Mouse (Mus musculus) frontal cortex, postnatal 25 days (tissue): ENCODE results near the gene Siglece.
"Not testable (repeated sequence)": the region's sequence is repeated elsewhere in the genome, so short reads cannot be mapped to it uniquely, and the experiment has no call there.

Source experiments
- DNase-seq, 2 experiments: peaks; one replicate each; pipeline ENCODE4 v3.0.0; 2022; ENCODE audit warnings: low spot score in 2 of 2

The Siglece gene

GRCm38 (mm10) chr7:43660002-43660401 lies at the start of gene Siglece:
TSS of gene Siglece (minus strand) at chr7:43660161.
- no peak for DNase-seq

- DNase-seq = no peak
Observed at GRCm38 (mm10) chr7:43690118-43690517, 30.2 kb upstream of the Siglece start, which contains the start of gene Klk14. TSS of gene Klk14 (plus strand) at chr7:43690418.

DNA sequence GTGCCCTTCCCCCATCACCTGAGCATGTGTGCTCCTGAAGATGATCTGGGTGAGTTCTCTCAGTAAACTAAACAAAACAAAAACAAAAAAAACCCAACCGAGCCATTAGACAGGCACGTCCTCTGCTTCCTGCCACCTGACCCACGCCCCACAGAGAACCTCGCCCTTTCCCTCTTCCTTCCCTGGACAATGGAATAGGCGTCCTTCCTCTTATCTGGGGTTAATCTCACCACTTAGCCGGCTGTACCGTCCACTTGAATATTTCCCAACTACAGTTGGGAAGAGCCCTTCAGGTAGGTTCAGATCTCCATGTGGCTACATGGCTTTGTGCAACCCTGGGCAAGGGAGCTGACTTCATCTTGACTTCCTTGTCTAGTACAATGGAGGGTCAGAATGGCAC lies 25.1 kb upstream of the Siglece start:
- DNase-seq = no peak

GRCm38 (mm10) chr7:43682511-43682910 lies 22.6 kb upstream of the Siglece start:
- not testable (repeated sequence) for DNase-seq

- DNase-seq = peak; percentile 50 to 65
Observed at GRCm38 (mm10) chr7:43680960-43681359, 21.0 kb upstream of the Siglece start.

DNA sequence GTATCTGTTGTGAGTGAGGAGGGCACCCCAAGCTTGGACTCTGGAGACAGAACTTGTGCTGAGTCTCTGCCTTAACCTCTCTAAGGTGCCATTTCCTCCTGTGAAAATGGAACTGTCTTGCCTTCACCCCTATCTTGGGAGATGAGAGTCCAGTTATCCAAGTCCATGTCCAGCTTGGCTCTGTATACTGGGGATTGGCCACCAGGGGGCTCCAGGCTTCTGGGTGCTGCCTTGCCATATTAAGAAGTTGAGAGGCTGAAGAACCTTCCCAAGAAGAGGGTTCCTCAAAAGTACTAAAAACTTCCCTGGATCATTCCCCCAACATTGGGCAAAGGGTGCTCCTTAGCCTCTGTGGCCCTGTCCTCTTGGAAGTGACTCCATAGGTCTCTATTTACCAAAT lies 18.6 kb upstream of the Siglece start:
- DNase-seq = peak; percentile 23 to 37

GRCm38 (mm10) chr7:43675091-43675490 lies 15.1 kb upstream of the Siglece start:
- DNase-seq = no peak

GRCm38 (mm10) chr7:43672581-43673260 lies 12.8 kb upstream of the Siglece start:
- no peak for DNase-seq

DNA sequence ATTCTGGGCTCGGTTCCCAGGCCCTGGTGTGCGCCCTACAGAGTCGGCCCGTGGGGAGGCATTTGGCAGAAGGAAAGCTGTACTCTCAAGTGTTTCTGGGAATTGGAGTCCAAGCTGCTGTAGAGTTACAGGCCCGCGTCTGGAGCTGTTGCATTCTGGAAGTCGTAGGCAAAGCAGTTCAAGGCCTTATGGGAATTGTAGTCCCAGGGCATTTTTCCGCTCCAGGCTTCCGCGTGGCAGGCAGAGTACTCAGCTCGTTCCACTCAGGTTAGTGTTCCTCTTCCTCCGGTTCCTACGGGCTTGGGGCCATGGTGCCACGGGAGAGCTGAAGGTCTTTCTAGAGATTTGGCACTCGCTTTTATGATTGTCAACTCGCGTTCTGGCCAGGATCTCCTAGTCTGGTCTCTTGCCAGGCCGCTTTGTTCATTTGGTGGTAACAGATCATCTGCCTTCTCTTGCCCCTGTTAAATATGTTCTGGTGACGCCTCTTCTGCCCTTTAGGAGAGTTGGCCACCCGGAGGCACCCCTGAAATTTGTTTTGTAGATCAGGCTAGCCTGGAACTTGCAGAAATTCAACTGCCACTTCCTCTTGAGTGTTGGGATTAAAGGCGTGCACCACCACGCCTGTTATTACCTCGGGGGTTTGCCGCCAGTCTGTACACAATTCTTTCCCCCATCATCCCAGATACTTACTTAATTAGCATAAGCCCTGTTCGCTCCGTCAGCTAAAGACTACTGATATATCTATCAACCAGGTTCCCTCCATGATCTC lies 12.0 kb upstream of the Siglece start, which contains the start of gene Ctu1:
Gene Ctu1, plus strand, starts transcription at position 208 of the 772 bp plus-strand sequence.
- DNase-seq = peak; percentile 80 to 88

- no peak for DNase-seq
Observed at GRCm38 (mm10) chr7:43671064-43671808, 11.3 kb upstream of the Siglece start.

DNA sequence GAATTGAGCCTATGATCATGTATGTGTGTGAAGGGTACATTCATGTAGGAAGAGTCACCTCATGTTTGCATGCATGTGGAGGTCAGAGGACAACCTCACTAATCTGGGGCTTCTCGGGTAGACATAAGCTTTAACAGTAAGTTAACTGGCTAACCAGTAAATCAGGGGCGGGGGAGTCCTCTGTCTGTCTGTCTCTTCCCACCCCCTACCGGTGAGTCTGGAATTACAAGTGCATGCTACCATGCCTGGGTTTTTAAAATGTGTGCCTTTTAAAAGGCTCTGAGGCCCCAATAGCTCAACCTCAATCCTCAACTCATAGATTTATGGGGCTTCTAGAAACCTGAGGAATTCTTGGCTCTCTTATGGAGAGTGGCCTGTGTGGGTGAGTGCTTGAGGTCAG lies 8.6 kb upstream of the Siglece start:
- no peak for DNase-seq

DNA sequence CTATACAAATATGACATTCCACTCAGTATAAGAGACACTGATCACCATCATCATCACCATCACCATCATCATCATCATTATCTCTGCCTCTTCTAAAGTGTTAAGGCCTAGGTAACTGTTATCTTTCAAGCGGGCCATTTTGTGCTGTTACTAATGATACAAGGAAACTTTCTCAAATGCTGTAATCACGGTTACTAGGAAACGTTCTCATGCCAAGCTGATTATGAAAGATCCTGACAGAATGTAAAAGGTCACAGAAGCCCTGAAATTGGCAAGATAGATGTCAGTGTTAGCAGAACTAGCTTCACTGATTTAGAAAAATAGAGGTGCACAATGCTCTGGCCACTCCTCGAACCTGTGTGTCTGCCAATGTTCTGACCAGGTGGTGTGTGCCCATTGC lies 7.3 kb upstream of the Siglece start:
- not testable (repeated sequence) for DNase-seq

- DNase-seq = no peak
Observed at GRCm38 (mm10) chr7:43662804-43663203, 2.8 kb upstream of the Siglece start.

GRCm38 (mm10) chr7:43656232-43656631 lies 3.7 kb downstream of the Siglece start:
- no peak for DNase-seq

GRCm38 (mm10) chr7:43654519-43654918 lies 5.4 kb downstream of the Siglece start:
- DNase-seq = no peak

DNA sequence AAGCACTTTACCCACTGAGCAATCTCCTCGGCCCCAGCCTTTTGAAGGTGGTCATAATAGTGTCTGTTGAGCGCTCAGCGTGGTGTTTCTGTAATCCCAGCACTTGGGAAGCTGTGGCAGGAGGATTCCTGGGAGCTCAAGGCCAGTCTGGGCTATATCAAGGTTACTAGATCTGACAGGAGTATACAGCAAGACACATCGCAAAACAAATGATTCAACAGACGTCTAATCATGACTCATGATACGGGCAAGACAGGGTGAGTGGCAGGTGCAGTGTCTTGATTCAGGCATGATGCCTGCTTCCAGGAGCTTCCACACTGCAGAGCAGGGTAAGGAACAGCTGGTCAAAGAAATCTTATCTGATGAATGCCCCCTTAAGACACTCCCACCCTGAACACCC lies 7.3 kb downstream of the Siglece start:
- no peak for DNase-seq

GRCm38 (mm10) chr7:43643046-43643652 lies 16.8 kb downstream of the Siglece start:
- no peak for DNase-seq

GRCm38 (mm10) chr7:43642587-43642986 lies 17.4 kb downstream of the Siglece start:
- DNase-seq = no peak

DNA sequence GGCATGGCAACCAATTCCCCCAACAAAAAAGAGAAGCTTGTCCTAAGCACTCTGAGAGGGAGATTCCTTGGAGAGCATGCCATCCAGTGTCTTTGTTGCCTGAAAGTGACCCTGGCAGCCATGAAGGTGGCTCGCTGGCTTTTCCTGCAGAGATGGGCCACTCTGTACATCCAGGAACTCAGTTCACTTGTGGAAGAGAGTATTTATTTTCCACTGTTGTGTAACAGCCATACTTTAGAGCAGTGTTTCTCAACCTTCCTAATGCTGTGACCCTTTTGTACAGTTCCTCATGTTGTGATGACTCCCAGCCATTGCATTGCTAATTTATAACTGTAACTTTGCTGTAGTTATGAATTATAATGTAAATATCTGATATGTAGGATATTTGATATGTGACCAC lies 22.8 kb downstream of the Siglece start:
- DNase-seq = no peak

GRCm38 (mm10) chr7:43636194-43636593 lies 23.8 kb downstream of the Siglece start:
- no peak for DNase-seq

DNA sequence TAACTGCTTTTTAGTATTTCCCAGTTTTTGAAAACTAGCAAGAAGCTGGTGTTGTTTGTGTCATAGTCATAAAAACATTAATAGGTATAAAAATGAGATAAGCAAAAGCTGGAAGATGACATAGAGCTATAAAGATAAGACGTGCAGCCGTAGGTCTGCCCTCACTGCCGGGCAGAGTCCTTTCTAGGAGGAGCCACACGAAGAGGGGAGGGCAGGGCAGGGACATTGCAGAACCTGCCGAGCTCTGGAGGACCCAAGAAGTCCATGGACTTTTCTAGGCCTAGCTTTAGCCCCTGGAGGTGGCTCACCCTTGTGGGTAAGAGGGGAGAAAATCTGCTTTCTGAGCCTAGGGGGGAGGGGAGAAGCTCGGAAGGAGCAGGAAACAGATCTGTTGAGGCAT lies 25.5 kb downstream of the Siglece start, which contains the start of gene Ceacam18:
Gene Ceacam18, plus strand, starts transcription at position 208 of the 400 bp plus-strand sequence.
- DNase-seq = no peak

GRCm38 (mm10) chr7:43633940-43634339 lies 26.0 kb downstream of the Siglece start:
- no peak for DNase-seq
